Mouse (Mus musculus) fat pad, adult 2 months (tissue): ENCODE results near the gene Gmnn.

Source experiments
- DNase-seq: peaks from one replicate; pipeline ENCODE4 v3.0.0-alpha.2; 2011; ENCODE audit warnings: low read depth, low spot score; ENCODE audit errors: extremely low read depth

Gmnn gene

GRCm38 (mm10) chr13:24762254-24762653, 531 bp upstream of the Gmnn start:
- DNase-seq: no peak

- no peak for DNase-seq
Measured at GRCm38 (mm10) chr13:24761083-24761402, 680 bp downstream of the Gmnn start.

GRCm38 (mm10) chr13:24760351-24760870, 1.3 kb downstream of the Gmnn start:
- DNase-seq: no peak

- DNase-seq: no peak
Measured at GRCm38 (mm10) chr13:24759451-24759850, 2.3 kb downstream of the Gmnn start.

- no peak for DNase-seq
Measured at GRCm38 (mm10) chr13:24757820-24758564, 3.7 kb downstream of the Gmnn start.

GRCm38 (mm10) chr13:24756756-24757155, 5.0 kb downstream of the Gmnn start:
- DNase-seq: no peak

GRCm38 (mm10) chr13:24751396-24751795, 10.3 kb downstream of the Gmnn start:
- DNase-seq: no peak

GRCm38 (mm10) chr13:24750807-24751206, 10.9 kb downstream of the Gmnn start:
- DNase-seq: no peak

- no peak for DNase-seq
Measured at GRCm38 (mm10) chr13:24747823-24748222, 13.9 kb downstream of the Gmnn start.

GRCm38 (mm10) chr13:24741028-24741427, 20.7 kb downstream of the Gmnn start, which contains the start of gene Armh2:
Armh2 (plus strand) TSS chr13:24741232.
- DNase-seq: no peak

- no peak for DNase-seq
Measured at GRCm38 (mm10) chr13:24735608-24736131, 26.1 kb downstream of the Gmnn start.

- no peak for DNase-seq
Measured at GRCm38 (mm10) chr13:24734502-24734901, 27.2 kb downstream of the Gmnn start.

- DNase-seq: no peak
Measured at GRCm38 (mm10) chr13:24729128-24729527, 32.6 kb downstream of the Gmnn start.

- DNase-seq: no peak
Measured at GRCm38 (mm10) chr13:24724395-24724759, 37.3 kb downstream of the Gmnn start.

- DNase-seq: no peak
Measured at GRCm38 (mm10) chr13:24723699-24724394, 37.9 kb downstream of the Gmnn start.

- DNase-seq: no peak
Measured at GRCm38 (mm10) chr13:24721502-24721901, 40.2 kb downstream of the Gmnn start.

- no peak for DNase-seq
Measured at GRCm38 (mm10) chr13:24717677-24718076, 44.0 kb downstream of the Gmnn start.

GRCm38 (mm10) chr13:24716441-24716840, 45.3 kb downstream of the Gmnn start:
- no peak for DNase-seq

GRCm38 (mm10) chr13:24715601-24716000, 46.1 kb downstream of the Gmnn start:
- DNase-seq: no peak

GRCm38 (mm10) chr13:24714360-24714885, 47.3 kb downstream of the Gmnn start:
- DNase-seq: no peak

GRCm38 (mm10) chr13:24713434-24714000, 48.2 kb downstream of the Gmnn start:
- no peak for DNase-seq
